Mouse (Mus musculus) heart, embryonic 11.5 days (tissue): ENCODE measurements at regions not wholly inside any gene's neighbourhood (a gene's known extent, or its start where the extent isn't known, plus 50 kb on each side); places are given as distances from the start of the nearest gene placed in this dataset.

Source experiments
- ATAC-seq: fragments of 200-750 bp; cut with Nextera tagmentation; replicated peaks from 2 replicates; pipeline ENCODE4 v1.8.0; 2017; ENCODE audit warnings: moderate library complexity; ENCODE audit not compliant: insufficient number of reproducible peaks, low FRiP score, low TSS enrichment
- H3K27ac ChIP-seq: fragments of 300-500 bp; sonication (generic); 2 replicates; pipeline ENCODE4 v1.5.1; 2014; ENCODE audit warnings: mild to moderate bottlenecking, low read depth, low read length
- H3K27me3 ChIP-seq: fragments of 300-500 bp; sonication (generic); 2 replicates; pipeline ENCODE4 v1.6.1; 2014; ENCODE audit warnings: mild to moderate bottlenecking, low read length, mixed read lengths; ENCODE audit not compliant: control insufficient read depth, insufficient read depth
- H3K36me3 ChIP-seq: fragments of 300-500 bp; sonication (generic); 2 replicates; pipeline ENCODE4 v1.6.1; 2014; ENCODE audit warnings: mild to moderate bottlenecking, low read length, moderate library complexity, mixed read lengths; ENCODE audit not compliant: control insufficient read depth, insufficient read depth
- H3K4me1 ChIP-seq: fragments of 300-500 bp; sonication (generic); 2 replicates; pipeline ENCODE4 v1.6.1; 2014; ENCODE audit warnings: low read length; ENCODE audit not compliant: control insufficient read depth, insufficient read depth
- H3K4me2 ChIP-seq: fragments of 300-500 bp; sonication (generic); 2 replicates; pipeline ENCODE4 v1.6.1; 2014; ENCODE audit warnings: mild to moderate bottlenecking, moderate library complexity
- H3K4me3 ChIP-seq: fragments of 300-500 bp; sonication (generic); 2 replicates; pipeline ENCODE4 v1.5.1; 2014; ENCODE audit warnings: low read depth, low read length
- H3K9ac ChIP-seq: fragments of 300-500 bp; sonication (generic); 2 replicates; pipeline ENCODE4 v1.6.1; 2014; ENCODE audit warnings: mild to moderate bottlenecking, low read depth, low read length, moderate library complexity
- H3K9me3 ChIP-seq: fragments of 300-500 bp; sonication (generic); replicated peaks from 2 replicates; pipeline ENCODE4 v1.6.1; 2016; ENCODE audit warnings: low read length; ENCODE audit not compliant: control insufficient read depth
- WGBS: fragments of 180-500 bp; shearing (Covaris S2); extraction: QIAGEN DNeasy Blood & Tissue Kit; methylation state at CpG from one replicate; pipeline ENCODE4 v1.1.7; 2014; ENCODE audit not compliant: insufficient replicate concordance; 5-methylcytosine and 5-hydroxymethylcytosine counted together

GRCm38 (mm10) chr12:45671554-45671948 is 597.0 kb upstream of the Stxbp6 start:
- ATAC-seq, result no peak
- Histone ChIP-seq H3K27ac (no peak overlapping the region), H3K4me3 (no peak overlapping the region), H3K4me2 (no peak overlapping the region), H3K4me1 (no peaks in the 10 kb centered on the region), H3K27me3 (no peaks in the 10 kb centered on the region), H3K9me3 (no peaks in the 10 kb centered on the region), H3K36me3 (no peaks in the 10 kb centered on the region), H3K9ac (no peak overlapping the region)
- WGBS, result 60% methylated on average over 4 of the region's 4 CpGs

GRCm38 (mm10) chr12:45670874-45671553 is 596.5 kb upstream of the Stxbp6 start:
- Histone ChIP-seq H3K36me3 (no peaks in the 10 kb centered on the region), H3K27me3 (no peaks in the 10 kb centered on the region), H3K4me2 (no peak overlapping the region), H3K4me3 (no peak overlapping the region), H3K9me3 (no peaks in the 10 kb centered on the region), H3K4me1 (no peaks in the 10 kb centered on the region), H3K27ac (no peak overlapping the region), H3K9ac (no peak overlapping the region)
- no peak for ATAC-seq
- 62% methylated on average over 13 of the region's 13 CpGs for WGBS

- H3K4me2 ChIP-seq, result no peak overlapping the region
- H3K27me3 ChIP-seq, result no peaks in the 10 kb centered on the region
- no peak for ATAC-seq
- whole genome bisulfite sequencing, result 78% methylated on average over 6 of the region's 6 CpGs
- no peak overlapping the region for H3K4me3 ChIP-seq
- no peak overlapping the region for H3K27ac ChIP-seq
- no peaks in the 10 kb centered on the region for H3K36me3 ChIP-seq
- H3K9me3 ChIP-seq, result no peaks in the 10 kb centered on the region
- H3K4me1 ChIP-seq, result no peaks in the 10 kb centered on the region
- H3K9ac ChIP-seq, result no peak overlapping the region
Measured at GRCm38 (mm10) chr12:45670246-45670873, 595.9 kb upstream of the Stxbp6 start.

GRCm38 (mm10) chr12:45659612-45660011 is 585.1 kb upstream of the Stxbp6 start:
- H3K4me2 ChIP-seq, result no peak overlapping the region
- no peak overlapping the region for H3K4me3 ChIP-seq
- H3K27me3 ChIP-seq, result no peaks in the 10 kb centered on the region
- H3K4me1 ChIP-seq, result no peaks in the 10 kb centered on the region
- H3K27ac ChIP-seq, result no peak overlapping the region
- H3K36me3 ChIP-seq, result no peaks in the 10 kb centered on the region
- no peaks in the 10 kb centered on the region for H3K9me3 ChIP-seq
- H3K9ac ChIP-seq, result no peak overlapping the region
- ATAC-seq, result no peak

GRCm38 (mm10) chr12:45656574-45656973 is 582.1 kb upstream of the Stxbp6 start:
- Histone ChIP-seq H3K4me1 (no peaks in the 10 kb centered on the region), H3K36me3 (no peaks in the 10 kb centered on the region), H3K9me3 (no peaks in the 10 kb centered on the region), H3K9ac (no peak overlapping the region), H3K4me2 (no peak overlapping the region), H3K27me3 (no peaks in the 10 kb centered on the region), H3K4me3 (no peak overlapping the region), H3K27ac (no peak overlapping the region)
- WGBS, result 71% methylated on average over 2 of the region's 2 CpGs
- ATAC-seq, result no peak

GRCm38 (mm10) chr12:45648654-45649053 is 574.1 kb upstream of the Stxbp6 start:
- no peaks in the 10 kb centered on the region for H3K27me3 ChIP-seq
- WGBS, result 82% methylated on average over 4 of the region's 4 CpGs
- no peak overlapping the region for H3K9ac ChIP-seq
- H3K4me1 ChIP-seq, result no peaks in the 10 kb centered on the region
- no peaks in the 10 kb centered on the region for H3K36me3 ChIP-seq
- H3K27ac ChIP-seq, result no peak overlapping the region
- no peak overlapping the region for H3K4me3 ChIP-seq
- no peak overlapping the region for H3K4me2 ChIP-seq
- no peaks in the 10 kb centered on the region for H3K9me3 ChIP-seq
- ATAC-seq, result no peak

- ATAC-seq, result no peak
- Histone ChIP-seq H3K27ac (no peak overlapping the region), H3K4me2 (no peak overlapping the region), H3K36me3 (no peaks in the 10 kb centered on the region), H3K9me3 (no peaks in the 10 kb centered on the region), H3K4me3 (no peak overlapping the region), H3K4me1 (no peaks in the 10 kb centered on the region), H3K9ac (no peak overlapping the region), H3K27me3 (no peaks in the 10 kb centered on the region)
- WGBS, result 76% methylated on average over 2 of the region's 2 CpGs
Measured at GRCm38 (mm10) chr12:45644180-45644579, 569.7 kb upstream of the Stxbp6 start.

- Histone ChIP-seq H3K9ac (no peak overlapping the region), H3K27ac (no peak overlapping the region), H3K4me3 (no peak overlapping the region), H3K4me1 (no peaks in the 10 kb centered on the region), H3K27me3 (no peaks in the 10 kb centered on the region), H3K36me3 (no peaks in the 10 kb centered on the region), H3K4me2 (no peak overlapping the region), H3K9me3 (no peaks in the 10 kb centered on the region)
- WGBS, result 71% methylated on average over 1 of the region's 1 CpGs
- ATAC-seq, result no peak
Measured at GRCm38 (mm10) chr12:45622830-45623229, 548.3 kb upstream of the Stxbp6 start.

GRCm38 (mm10) chr12:45620056-45620455 is 545.5 kb upstream of the Stxbp6 start:
- no peak overlapping the region for H3K27ac ChIP-seq
- no peak overlapping the region for H3K4me2 ChIP-seq
- no peak overlapping the region for H3K4me3 ChIP-seq
- H3K4me1 ChIP-seq, result no peaks in the 10 kb centered on the region
- no peaks in the 10 kb centered on the region for H3K36me3 ChIP-seq
- no peaks in the 10 kb centered on the region for H3K9me3 ChIP-seq
- no peak for ATAC-seq
- H3K27me3 ChIP-seq, result no peaks in the 10 kb centered on the region
- H3K9ac ChIP-seq, result no peak overlapping the region
